ENCODE assay signal across 14 mouse cellular contexts in genomic region chr6:146476865-146477264, GRCm38 (mm10).
"Had no signal": no experiment of that assay in that cellular context is flagged by ENCODE, and none has a peak within 500 bp of the region (broad histone marks: within the 10 kb centered on the region; RNA-seq: fewer than 3 reads in every experiment).

No protein-coding gene starts in this region.

- H3K4me1 ChIP-seq: midbrain, embryonic 13.5 days; midbrain, embryonic 15.5 days; neural tube, embryonic 12.5 days had no signal

- H3K9me3 ChIP-seq: megakaryocyte, embryonic 14.5 days; midbrain, embryonic 13.5 days; midbrain, embryonic 15.5 days; neural tube, embryonic 12.5 days; stomach, embryonic 15.5 days had no signal

- H3K27me3 ChIP-seq: megakaryocyte, embryonic 14.5 days; midbrain, embryonic 13.5 days; midbrain, embryonic 15.5 days; neural tube, embryonic 12.5 days; stomach, embryonic 15.5 days had no signal

- H3K4me3 ChIP-seq: megakaryocyte, embryonic 14.5 days; midbrain, embryonic 13.5 days; midbrain, embryonic 15.5 days; neural tube, embryonic 12.5 days; stomach, embryonic 15.5 days had no signal

- DNase-seq: lung, embryonic 14.5 days; lung, postnatal 10 days; right cerebral cortex, postnatal 14 days; thymus, adult 2 months; thymus, postnatal 25 days; thymus, postnatal 4 days had no signal

- H3K9ac ChIP-seq: lung, embryonic 14.5 days; midbrain, embryonic 13.5 days; midbrain, embryonic 15.5 days; neural tube, embryonic 12.5 days; stomach, embryonic 15.5 days had no signal

- ATAC-seq: midbrain, embryonic 13.5 days; midbrain, embryonic 15.5 days had no signal

- H3K27ac ChIP-seq: macrophage; midbrain, embryonic 13.5 days; midbrain, embryonic 15.5 days; neural tube, embryonic 12.5 days; stomach, embryonic 15.5 days; stomach, postnatal 0 days had no signal

- H3K4me2 ChIP-seq: lung, embryonic 14.5 days; midbrain, embryonic 11.5 days; midbrain, embryonic 13.5 days; midbrain, embryonic 15.5 days; neural tube, embryonic 12.5 days; stomach, embryonic 15.5 days had no signal

- H3K36me3 ChIP-seq: midbrain, embryonic 13.5 days; midbrain, embryonic 15.5 days; neural tube, embryonic 12.5 days; stomach, embryonic 15.5 days had no signal
